Mouse (Mus musculus): ENCODE data around the gene Brd3. TPM values are rescaled to one million over a fixed set of nuclear protein-coding genes. Genes with fewer than 3 reads are reported as not detected.

Brd3 gene
- total and polyA plus RNA-seq, 2 experiments from 2014 or later, result 58.5 to 135 TPM

DNA sequence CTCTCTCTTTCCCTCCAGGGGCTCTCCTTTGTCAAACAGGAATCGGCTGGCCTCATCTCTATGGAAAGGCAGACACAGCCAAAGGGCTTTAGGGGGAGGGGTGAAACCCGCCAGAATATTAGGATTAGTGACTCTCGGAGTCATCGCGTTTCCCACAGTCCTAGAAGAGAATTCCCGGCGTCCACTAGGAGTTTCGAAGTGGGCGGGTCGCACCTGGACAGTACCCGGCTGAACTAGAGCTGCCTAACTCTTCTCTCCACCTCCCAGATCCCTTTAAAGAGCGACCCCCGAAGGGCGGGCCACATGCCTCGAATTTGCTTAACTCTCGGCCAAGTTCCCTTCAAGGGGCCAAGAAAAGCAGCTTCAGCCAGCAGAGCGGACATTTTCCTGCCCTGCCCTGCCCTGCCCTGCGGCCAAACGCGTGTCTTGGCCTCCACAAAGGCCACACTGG lies 82.3 kb downstream of the Brd3 start:
- no peaks in the 10 kb centered on the region for H3K36me3 ChIP-seq (ENCODE audit: insufficient read depth)
- H3K4me2 ChIP-seq (ENCODE audit: low read depth), result peak overlapping the region; percentile 98
- H3K4me1 ChIP-seq (ENCODE audit: insufficient read depth), result peaks cover 29% of the 10 kb centered on the region
- no peak overlapping the region for H3K27ac ChIP-seq (ENCODE audit: low read depth, low read length)
- DNase-seq (no peak), ATAC-seq (no peak)
- no peaks in the 10 kb centered on the region for H3K27me3 ChIP-seq (ENCODE audit: insufficient read depth, low read length)
- H3K4me3 ChIP-seq (ENCODE audit: low read depth, low read length), result peak overlapping the region; percentile 86
- 1% methylated on average over 20 of the region's 20 CpGs for WGBS
- TF ChIP-seq CTCF (IDR thresholded peaks at IDR 0.05; ENCODE audit: low read depth), result no peak
- peak overlapping the region; percentile 77 for H3K9ac ChIP-seq
- no peaks in the 10 kb centered on the region for H3K9me3 ChIP-seq (ENCODE audit: low read length)

DNA sequence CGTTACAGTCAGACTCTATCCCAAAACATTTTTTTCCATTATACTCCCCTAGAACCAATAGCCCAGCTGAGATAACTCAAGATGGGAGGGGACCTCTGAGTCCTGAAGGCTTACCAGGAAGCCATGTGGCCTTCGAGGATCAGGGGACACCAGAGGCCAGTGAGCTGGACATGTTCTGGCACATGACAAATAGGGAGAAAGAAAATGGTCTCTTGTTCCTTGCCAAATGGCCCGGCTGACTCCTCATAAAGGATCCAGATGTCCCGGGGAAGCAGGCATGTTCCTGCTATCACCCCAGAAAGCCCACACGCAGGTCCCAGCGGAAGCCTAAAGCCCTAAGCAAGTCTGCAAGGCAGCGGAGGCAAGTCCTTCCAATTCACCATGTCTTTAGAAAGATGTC lies 83.9 kb downstream of the Brd3 start:
- H3K36me3 ChIP-seq (ENCODE audit: insufficient read depth), result no peaks in the 10 kb centered on the region
- H3K4me3 ChIP-seq (ENCODE audit: low read depth, low read length), result no peak overlapping the region
- H3K4me2 ChIP-seq (ENCODE audit: low read depth), result no peak overlapping the region; the same call in 1 of the 2 replicates
- 64% methylated on average over 7 of the region's 7 CpGs for WGBS
- ATAC-seq (no peak), DNase-seq (no peak)
- H3K27me3 ChIP-seq (ENCODE audit: insufficient read depth, low read length), result no peaks in the 10 kb centered on the region
- no peak overlapping the region for H3K9ac ChIP-seq
- TF ChIP-seq CTCF (IDR thresholded peaks at IDR 0.05; ENCODE audit: low read depth), result no peak
- H3K4me1 ChIP-seq (ENCODE audit: insufficient read depth), result peaks cover 34% of the 10 kb centered on the region
- no peaks in the 10 kb centered on the region for H3K9me3 ChIP-seq (ENCODE audit: low read length)
- no peak overlapping the region for H3K27ac ChIP-seq (ENCODE audit: low read depth, low read length)

DNA sequence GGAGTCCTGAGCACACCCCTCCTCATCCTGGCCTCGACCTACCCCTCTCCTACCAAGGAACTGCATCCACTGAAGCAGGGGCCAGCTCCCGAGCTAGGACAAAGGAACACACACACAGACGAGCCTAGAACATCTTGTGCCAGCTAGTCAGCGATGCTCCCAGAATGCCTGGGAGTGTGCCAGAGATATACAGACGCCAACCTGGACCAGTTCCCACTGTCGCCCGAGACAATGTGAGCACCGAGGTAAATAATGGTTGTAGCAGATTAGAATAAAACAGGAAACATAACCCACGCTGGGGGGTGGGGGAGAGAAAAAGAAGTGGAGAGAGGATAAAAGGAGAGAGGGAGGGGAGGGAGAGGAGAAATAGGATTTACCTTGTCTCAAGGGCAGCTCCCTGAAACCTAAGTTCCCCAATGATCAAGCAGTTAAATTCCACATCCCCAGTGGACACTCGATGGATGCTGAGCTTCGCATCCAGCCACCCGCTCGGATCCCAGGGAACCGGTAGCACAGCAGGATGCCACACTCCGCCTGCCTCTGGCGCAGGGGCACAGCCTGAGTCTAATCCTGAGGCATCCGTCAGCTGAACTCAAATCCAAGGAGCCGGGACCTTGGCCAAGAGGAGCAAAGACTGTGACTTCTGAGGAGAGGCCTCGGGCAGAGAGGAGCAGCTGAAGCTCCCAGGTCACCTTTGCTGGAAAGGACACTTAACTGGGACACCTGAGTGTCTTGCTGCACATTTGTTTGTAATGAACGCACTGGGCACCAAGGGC lies 86.0 kb downstream of the Brd3 start:
- Histone ChIP-seq H3K27ac (ENCODE audit: low read depth, low read length) (peak overlapping the region; percentile 70; the same call in 1 of the 2 replicates), H3K9me3 (ENCODE audit: low read length) (no peaks in the 10 kb centered on the region), H3K4me3 (ENCODE audit: low read depth, low read length) (no peak overlapping the region), H3K4me1 (ENCODE audit: insufficient read depth) (peaks cover 26% of the 10 kb centered on the region), H3K27me3 (ENCODE audit: insufficient read depth, low read length) (no peaks in the 10 kb centered on the region), H3K9ac (0 out of 2 replicates have a peak overlapping the region, but pooled peaks have one; percentile 7), H3K36me3 (ENCODE audit: insufficient read depth) (no peaks in the 10 kb centered on the region), H3K4me2 (ENCODE audit: low read depth) (peak overlapping the region; percentile 8)
- no peak for TF ChIP-seq CTCF (IDR thresholded peaks at IDR 0.05; ENCODE audit: low read depth)
- 29% methylated on average over 20 of the region's 20 CpGs for WGBS
- peak; percentile 85 for DNase-seq
- peak; percentile 49 for ATAC-seq

DNA sequence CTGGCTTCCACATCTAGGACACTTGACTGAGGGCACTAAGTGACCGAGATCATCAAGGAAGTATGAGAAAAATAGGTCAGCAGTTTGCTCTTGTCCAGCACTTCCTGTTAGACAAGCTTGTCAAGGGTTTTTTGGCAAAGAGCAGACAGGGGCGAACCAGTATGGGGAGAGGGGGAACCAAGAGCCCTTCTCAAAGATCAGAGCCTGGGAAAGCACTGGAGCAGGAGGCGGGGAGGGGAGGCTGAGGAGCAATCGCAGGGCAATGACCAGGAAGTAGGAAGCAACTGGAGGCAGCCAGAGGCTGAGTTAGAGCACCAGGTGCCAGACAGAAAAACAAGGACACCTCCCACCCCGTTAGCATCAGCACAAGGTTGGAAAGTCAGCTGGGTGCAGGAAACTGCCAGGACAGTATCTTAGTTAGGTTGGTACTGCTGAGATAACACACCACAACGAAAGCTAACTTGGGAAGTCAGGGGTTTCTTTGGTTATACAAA lies 88.8 kb downstream of the Brd3 start:
- Histone ChIP-seq H3K27me3 (ENCODE audit: insufficient read depth, low read length) (no peaks in the 10 kb centered on the region), H3K36me3 (ENCODE audit: insufficient read depth) (no peaks in the 10 kb centered on the region), H3K4me2 (ENCODE audit: low read depth) (no peak overlapping the region), H3K27ac (ENCODE audit: low read depth, low read length) (no peak overlapping the region), H3K9ac (no peak overlapping the region), H3K4me1 (ENCODE audit: insufficient read depth) (peaks cover 33% of the 10 kb centered on the region), H3K4me3 (ENCODE audit: low read depth, low read length) (no peak overlapping the region), H3K9me3 (ENCODE audit: low read length) (no peaks in the 10 kb centered on the region)
- DNase-seq (no peak), ATAC-seq (no peak)
- no peak for TF ChIP-seq CTCF (IDR thresholded peaks at IDR 0.05; ENCODE audit: low read depth)
- WGBS, result 62% methylated on average over 6 of the region's 6 CpGs

DNA sequence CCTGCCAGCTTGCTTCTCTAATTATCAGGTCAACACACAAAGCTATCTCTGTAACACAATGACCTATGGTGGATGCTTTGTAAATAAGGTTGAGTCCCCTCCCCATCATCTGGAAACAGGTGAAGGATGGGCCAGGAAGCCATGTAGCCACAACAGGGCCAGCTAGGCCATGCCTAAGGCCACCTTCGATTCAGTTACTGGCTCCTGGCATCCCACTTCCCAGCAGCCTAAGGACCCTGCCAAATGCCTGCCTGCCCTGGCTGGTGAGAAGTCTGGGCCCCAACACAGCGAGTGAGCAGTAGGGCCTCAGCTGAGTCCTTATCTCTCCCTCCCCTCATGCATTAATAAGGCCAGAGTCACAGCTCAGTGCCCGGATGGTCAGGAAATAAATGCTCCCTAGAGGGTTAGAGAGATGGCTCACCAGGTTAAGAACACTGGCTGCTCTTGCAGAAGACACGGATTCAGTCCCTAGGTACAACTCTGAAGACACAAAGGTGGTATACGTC lies 89.8 kb downstream of the Brd3 start:
- Histone ChIP-seq H3K4me1 (ENCODE audit: insufficient read depth) (peaks cover 29% of the 10 kb centered on the region), H3K27me3 (ENCODE audit: insufficient read depth, low read length) (no peaks in the 10 kb centered on the region), H3K27ac (ENCODE audit: low read depth, low read length) (no peak overlapping the region), H3K9me3 (ENCODE audit: low read length) (no peaks in the 10 kb centered on the region), H3K36me3 (ENCODE audit: insufficient read depth) (no peaks in the 10 kb centered on the region), H3K4me3 (ENCODE audit: low read depth, low read length) (no peak overlapping the region), H3K4me2 (ENCODE audit: low read depth) (no peak overlapping the region), H3K9ac (no peak overlapping the region)
- 68% methylated on average over 5 of the region's 5 CpGs for WGBS
- no peak for ATAC-seq
- TF ChIP-seq CTCF (IDR thresholded peaks at IDR 0.05; ENCODE audit: low read depth), result no peak
- no peak for DNase-seq

DNA sequence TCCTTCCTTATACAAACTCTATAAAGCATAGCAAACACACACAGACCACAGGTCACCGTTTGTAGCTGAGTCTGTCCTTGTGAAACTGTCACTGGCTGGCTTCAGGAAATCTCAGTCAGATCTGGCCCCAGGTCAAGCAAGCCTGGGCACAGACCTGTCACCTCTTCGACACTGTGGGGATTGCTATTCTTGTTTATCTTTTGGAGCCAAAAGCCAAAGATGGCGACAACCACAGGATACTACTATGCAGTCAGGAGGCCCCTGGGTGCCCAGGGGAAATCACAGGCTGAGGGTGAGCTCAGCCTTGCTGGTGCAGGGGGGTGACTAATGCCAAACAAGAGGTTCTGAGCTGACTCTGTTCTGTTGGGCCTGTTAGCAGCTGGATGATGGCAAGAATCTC lies 91.0 kb downstream of the Brd3 start:
- no peak for ATAC-seq
- no peak overlapping the region for H3K27ac ChIP-seq (ENCODE audit: low read depth, low read length)

More for the DNA sequence above, 91.0 kb downstream of the Brd3 start:
- no peak for TF ChIP-seq CTCF (IDR thresholded peaks at IDR 0.05; ENCODE audit: low read depth)
- DNase-seq, result no peak
- Histone ChIP-seq H3K4me2 (ENCODE audit: low read depth) (no peak overlapping the region), H3K36me3 (ENCODE audit: insufficient read depth) (no peaks in the 10 kb centered on the region), H3K4me3 (ENCODE audit: low read depth, low read length) (no peak overlapping the region), H3K9ac (no peak overlapping the region), H3K9me3 (ENCODE audit: low read length) (no peaks in the 10 kb centered on the region), H3K27me3 (ENCODE audit: insufficient read depth, low read length) (no peaks in the 10 kb centered on the region), H3K4me1 (ENCODE audit: insufficient read depth) (peaks cover 32% of the 10 kb centered on the region)
- 56% methylated on average over 3 of the region's 3 CpGs for WGBS
